Mouse (Mus musculus) hindbrain, postnatal 0 days (tissue): ENCODE results near the gene Nanog. TPM values are rescaled to one million over a fixed set of nuclear protein-coding genes. Genes with fewer than 3 reads are reported as not detected.
"Not testable (repeated sequence)": the region's sequence is repeated elsewhere in the genome, so short reads cannot be mapped to it uniquely, and the experiment has no call there.

Experiments
- ATAC-seq: fragments of 200-750 bp; cut with Nextera tagmentation; 2 replicates; pipeline ENCODE4 v1.8.0; 2017; ENCODE audit warnings: mild to moderate bottlenecking, moderate TSS enrichment, moderate library complexity
- DNase-seq: peaks from one replicate; pipeline ENCODE4 v3.0.0-alpha.2; 2015; ENCODE audit warnings: low spot score
- H3K27ac ChIP-seq: fragments of 300-500 bp; sonication (generic); 2 replicates; pipeline ENCODE4 v1.5.1; 2014; ENCODE audit warnings: mild to moderate bottlenecking
- H3K27me3 ChIP-seq: fragments of 300-500 bp; sonication (generic); 2 replicates; pipeline ENCODE4 v1.6.1; 2014; ENCODE audit warnings: low read length, mixed read lengths; ENCODE audit not compliant: insufficient read depth
- H3K36me3 ChIP-seq: fragments of 300-500 bp; sonication (generic); 2 replicates; pipeline ENCODE4 v1.6.1; 2014; ENCODE audit warnings: low read length, mixed read lengths; ENCODE audit not compliant: insufficient read depth
- H3K4me1 ChIP-seq: fragments of 300-500 bp; sonication (generic); 2 replicates; pipeline ENCODE4 v1.6.1; 2014; ENCODE audit warnings: antibody characterized with exemption, low read length, mixed read lengths; ENCODE audit not compliant: insufficient read depth
- H3K4me2 ChIP-seq: fragments of 300-500 bp; sonication (generic); 2 replicates; pipeline ENCODE4 v1.6.1; 2014; ENCODE audit warnings: low read depth, mild to moderate bottlenecking, low read length, moderate library complexity, mixed read lengths
- H3K4me3 ChIP-seq: fragments of 300-500 bp; sonication (generic); 2 replicates; pipeline ENCODE4 v1.5.1; 2014; ENCODE audit warnings: low read length
- H3K9ac ChIP-seq: fragments of 300-500 bp; sonication (generic); replicated peaks from 2 replicates; pipeline ENCODE4 v1.6.1; 2014; ENCODE audit warnings: mild to moderate bottlenecking, low read length, moderate library complexity, mixed read lengths
- H3K9me3 ChIP-seq: fragments of 300-500 bp; sonication (generic); 2 replicates; pipeline ENCODE4 v1.6.1; 2016; ENCODE audit warnings: low read length, mixed read lengths
- CTCF ChIP-seq: IDR thresholded peaks from 2 replicates; pipeline ENCODE4 v1.5.1; 2016; ENCODE audit warnings: antibody characterized with exemption, control low read depth, low read depth
- WGBS: fragments of 180-500 bp; shearing (Covaris S2); extraction: QIAGEN DNeasy Blood & Tissue Kit; methylation state at CpG from one replicate; pipeline ENCODE4 v1.1.7; 2014; 5-methylcytosine and 5-hydroxymethylcytosine counted together
- polyA plus RNA-seq: library from polyadenylated mRNA; unstranded; fragments of >200 nt; fragmentation: Nextera tagmentation; extraction: Ambion mirVana; gene quantifications from 2 replicates; pipeline ENCODE4 v1.2.1, GENCODE M21; 2015
- total RNA-seq: library from RNA; depleted of rRNA; stranded (reverse); fragments of >200 nt; gene quantifications from 2 replicates; pipeline ENCODE4 v1.2.3, GENCODE M21; 2014

Nanog gene
- total and polyA plus RNA-seq, 2 experiments from 2014 or later: 0.16 TPM; not detected in 1

GRCm38 (mm10) chr6:122682646-122683045, 24.6 kb upstream of the Nanog start:
- no peaks in the 10 kb centered on the region for H3K36me3 ChIP-seq
- no peaks in the 10 kb centered on the region for H3K9me3 ChIP-seq
- TF ChIP-seq CTCF: no peak
- no peak overlapping the region for H3K4me2 ChIP-seq
- no peak for ATAC-seq
- no peak for DNase-seq
- WGBS: 69% methylated on average over 3 of the region's 3 CpGs
- H3K27ac ChIP-seq: no peak overlapping the region
- H3K4me3 ChIP-seq: no peak overlapping the region
- no peaks in the 10 kb centered on the region for H3K27me3 ChIP-seq
- no peak overlapping the region for H3K9ac ChIP-seq
- no peaks in the 10 kb centered on the region for H3K4me1 ChIP-seq

DNA sequence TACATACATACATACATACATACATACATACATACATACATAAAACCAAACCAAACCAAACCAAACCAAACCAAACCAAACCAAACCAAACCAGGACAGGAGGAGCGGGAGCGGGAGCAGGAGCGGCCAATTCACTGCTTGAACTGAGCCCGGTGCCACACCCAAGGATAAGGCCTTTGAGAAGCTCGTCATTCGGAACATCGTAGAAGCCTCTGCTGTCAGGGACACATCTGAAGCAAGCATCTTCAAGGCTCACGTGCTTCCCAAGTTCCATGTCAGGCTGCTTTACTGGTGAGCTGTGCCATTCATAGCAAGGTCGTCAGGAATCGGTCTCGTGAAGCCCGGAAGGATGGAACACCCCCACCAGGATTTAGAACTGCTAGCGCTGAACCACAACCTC, 20.6 kb upstream of the Nanog start:
- Histone ChIP-seq H3K27ac (no peak overlapping the region), H3K4me3 (no peak overlapping the region), H3K4me1 (no peaks in the 10 kb centered on the region), H3K9me3 (no peaks in the 10 kb centered on the region), H3K27me3 (no peaks in the 10 kb centered on the region), H3K36me3 (no peaks in the 10 kb centered on the region), H3K4me2 (no peak overlapping the region), H3K9ac (no peak overlapping the region)
- no peak for ATAC-seq
- no peak for DNase-seq
- TF ChIP-seq CTCF: no peak
- 96% methylated on average over 13 of the region's 13 CpGs for WGBS

DNA sequence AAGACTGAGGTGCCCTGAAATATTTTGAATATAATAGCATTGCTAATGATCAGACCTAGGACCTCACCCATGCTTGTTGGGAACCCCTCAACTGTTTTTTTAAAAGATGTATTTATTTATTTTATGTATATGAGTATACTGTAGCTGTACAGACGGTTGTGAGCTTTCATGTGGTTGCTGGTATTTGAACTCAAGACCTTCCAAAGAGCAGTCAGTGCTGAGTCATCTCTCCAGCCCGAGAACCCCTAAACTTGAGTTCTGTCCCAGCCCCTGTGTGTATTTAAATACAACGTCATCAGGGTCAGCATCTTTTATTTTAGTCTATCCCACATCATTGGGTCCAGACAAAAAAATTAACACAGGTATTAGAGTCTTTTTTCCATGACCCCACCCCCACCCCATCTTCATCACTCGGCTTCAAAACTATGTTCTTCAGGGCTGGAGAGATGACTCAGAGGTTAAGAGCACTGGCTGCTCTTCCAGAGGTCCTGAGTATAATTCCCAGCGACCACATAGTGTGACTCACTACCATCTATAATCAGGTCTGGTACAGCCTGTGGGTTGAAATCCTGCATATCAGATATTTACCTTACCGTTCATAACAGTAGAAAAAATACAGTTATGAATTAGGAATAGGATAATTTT, 17.8 kb upstream of the Nanog start:
- Histone ChIP-seq H3K27me3 (no peaks in the 10 kb centered on the region), H3K4me2 (no peak overlapping the region), H3K27ac (no peak overlapping the region), H3K36me3 (no peaks in the 10 kb centered on the region), H3K4me3 (no peak overlapping the region), H3K9ac (no peak overlapping the region), H3K4me1 (no peaks in the 10 kb centered on the region), H3K9me3 (no peaks in the 10 kb centered on the region)
- 78% methylated on average over 6 of the region's 6 CpGs for WGBS
- DNase-seq (no peak), ATAC-seq (no peak)
- TF ChIP-seq CTCF: no peak

GRCm38 (mm10) chr6:122690082-122690481, 17.2 kb upstream of the Nanog start:
- TF ChIP-seq CTCF: no peak
- Histone ChIP-seq H3K27me3 (no peaks in the 10 kb centered on the region), H3K4me2 (no peak overlapping the region), H3K4me1 (no peaks in the 10 kb centered on the region), H3K36me3 (no peaks in the 10 kb centered on the region), H3K27ac (no peak overlapping the region), H3K4me3 (no peak overlapping the region), H3K9ac (no peak overlapping the region), H3K9me3 (no peaks in the 10 kb centered on the region)
- DNase-seq (no peak), ATAC-seq (no peak)
- 91% methylated on average over 5 of the region's 5 CpGs for WGBS

DNA sequence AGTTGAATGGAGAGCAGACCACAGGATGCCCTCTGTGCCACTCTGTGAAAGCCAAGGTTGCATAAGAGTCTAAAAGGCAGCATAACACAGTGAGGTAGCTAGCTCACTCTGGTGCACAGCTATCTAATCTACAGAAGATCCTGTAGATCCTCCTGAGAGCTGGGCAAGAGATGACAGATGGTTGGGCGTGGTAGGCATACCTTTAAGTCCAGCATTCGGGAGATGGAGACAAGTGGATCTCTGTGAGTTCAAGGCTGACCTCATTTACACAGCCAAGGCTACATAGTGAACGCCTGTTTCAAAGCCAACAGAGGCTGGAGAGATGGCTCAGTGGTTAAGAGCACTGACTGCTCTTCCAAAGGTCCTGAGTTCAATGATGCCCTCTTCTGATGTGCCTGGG, 11.9 kb upstream of the Nanog start:
- Histone ChIP-seq H3K36me3 (no peaks in the 10 kb centered on the region), H3K27ac (no peak overlapping the region), H3K4me2 (no peak overlapping the region), H3K9me3 (no peaks in the 10 kb centered on the region), H3K4me1 (no peaks in the 10 kb centered on the region), H3K9ac (no peak overlapping the region), H3K27me3 (no peaks in the 10 kb centered on the region), H3K4me3 (no peak overlapping the region)
- TF ChIP-seq CTCF: no peak
- no peak for DNase-seq
- WGBS: 90% methylated on average over 3 of the region's 3 CpGs
- ATAC-seq: no peak

DNA sequence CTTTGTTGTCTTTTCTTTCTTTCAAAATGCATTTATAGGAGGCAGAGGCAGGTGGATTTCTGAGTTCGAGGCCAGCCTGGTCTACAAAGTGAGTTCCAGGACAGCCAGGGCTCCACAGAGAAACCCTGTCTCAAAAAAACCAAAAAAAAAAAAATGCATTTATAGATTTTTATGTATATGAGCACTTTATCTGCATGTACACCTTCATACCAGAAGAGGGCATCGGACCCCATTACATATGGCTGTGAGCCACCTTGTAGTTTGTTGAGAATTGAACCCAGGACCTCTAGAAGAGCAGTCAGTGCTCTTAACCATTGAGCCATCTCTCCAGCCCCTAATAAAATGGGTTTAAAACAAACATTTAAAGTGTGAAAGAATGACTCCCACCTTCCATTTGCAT, 7.7 kb upstream of the Nanog start:
- H3K27me3 ChIP-seq, H3K27ac ChIP-seq, ATAC-seq, DNase-seq, H3K9ac ChIP-seq, H3K4me3 ChIP-seq, H3K9me3 ChIP-seq, H3K4me1 ChIP-seq, H3K4me2 ChIP-seq, H3K36me3 ChIP-seq: not testable (repeated sequence)
- 83% methylated on average over 2 of the region's 2 CpGs for WGBS

GRCm38 (mm10) chr6:122701816-122702215, 5.5 kb upstream of the Nanog start:
- no peak for ATAC-seq
- Histone ChIP-seq H3K4me3 (no peak overlapping the region), H3K27me3 (no peaks in the 10 kb centered on the region), H3K4me1 (no peaks in the 10 kb centered on the region), H3K27ac (no peak overlapping the region), H3K36me3 (no peaks in the 10 kb centered on the region), H3K9me3 (no peaks in the 10 kb centered on the region), H3K4me2 (no peak overlapping the region), H3K9ac (no peak overlapping the region)
- no peak for DNase-seq
- no peak for TF ChIP-seq CTCF
- WGBS: 78% methylated on average over 5 of the region's 5 CpGs
